Mouse (Mus musculus): ENCODE results near the gene Cx3cr1.
A peak's percentile ranks its signal among the peaks of the same experiment; 100 is the strongest.

- TF ChIP-seq CTCF (IDR thresholded peaks at IDR 0.05; ENCODE audit: extremely low read depth, insufficient read depth, insufficient read length, insufficient replicate concordance) = peak; percentile 36; the same call in 1 of the 2 replicates
- no peak for TF ChIP-seq POLR2A (IDR thresholded peaks at IDR 0.05; ENCODE audit: low read depth, low read length)
Observed at GRCm38 (mm10) chr9:119970221-119970620, 99.5 kb downstream of the Cx3cr1 start.

All from spleen, adult 2 months (tissue).